Mouse (Mus musculus) layer of hippocampus, adult 2 months (tissue): ENCODE data around the gene Chrnb1. TPM values are rescaled to one million over a fixed set of nuclear protein-coding genes. Genes with fewer than 3 reads are reported as not detected.

Experiments
- DNase-seq, 2 experiments: peaks; one replicate each; pipeline ENCODE4 v3.0.0; 2022; ENCODE audit warnings: low spot score in 2 of 2
- H3K27ac ChIP-seq: fragments of 200-600 bp; 2 replicates; pipeline ENCODE4 v1.8.1; 2022
- H3K4me3 ChIP-seq: fragments of 200-600 bp; 2 replicates; pipeline ENCODE4 v1.8.1; 2022; ENCODE audit warnings: mild to moderate bottlenecking
- CTCF ChIP-seq: fragments of 200-600 bp; conservative IDR thresholded peaks from 2 replicates; pipeline ENCODE4 v1.8.1; 2022; ENCODE audit warnings: antibody characterized with exemption, mild to moderate bottlenecking, moderate library complexity
- total RNA-seq, 2 experiments: library from RNA; stranded (reverse); gene quantifications; 2 replicates each; pipeline ENCODE4 v1.2.3; 2021

Chrnb1 gene
- total RNA-seq, 2 experiments from 2014 or later, result 1.1 to 1.3 TPM

DNA sequence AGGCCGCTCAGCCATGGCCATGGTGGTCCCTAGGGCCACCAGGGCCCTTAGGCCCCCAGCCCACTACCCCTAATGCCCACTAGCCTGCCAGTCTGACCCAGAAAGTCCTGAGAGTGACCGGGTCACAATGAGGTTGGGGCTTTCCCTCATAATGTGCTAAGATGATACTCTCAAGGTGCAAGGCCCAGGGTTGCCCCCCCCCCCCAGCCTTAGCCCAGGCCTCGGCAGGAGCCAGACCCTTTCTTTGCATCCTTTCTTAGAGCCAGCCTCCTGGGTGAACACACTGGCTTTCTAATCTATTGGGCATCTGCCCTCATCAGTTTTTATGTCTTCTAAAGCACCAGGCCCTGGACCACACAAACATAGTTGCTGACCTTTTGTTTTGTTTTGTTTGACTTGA is 26.3 kb upstream of the Chrnb1 start, which contains the start of gene Spem1:
TSS of gene Spem1 (minus strand) at position 101 of the 400 bp plus-strand sequence.
- no peak for TF ChIP-seq CTCF
- no peak within 1 kb of the TSS for H3K4me3 ChIP-seq
- H3K27ac ChIP-seq, result no peak within 1 kb of the TSS
- DNase-seq, result no peak

DNA sequence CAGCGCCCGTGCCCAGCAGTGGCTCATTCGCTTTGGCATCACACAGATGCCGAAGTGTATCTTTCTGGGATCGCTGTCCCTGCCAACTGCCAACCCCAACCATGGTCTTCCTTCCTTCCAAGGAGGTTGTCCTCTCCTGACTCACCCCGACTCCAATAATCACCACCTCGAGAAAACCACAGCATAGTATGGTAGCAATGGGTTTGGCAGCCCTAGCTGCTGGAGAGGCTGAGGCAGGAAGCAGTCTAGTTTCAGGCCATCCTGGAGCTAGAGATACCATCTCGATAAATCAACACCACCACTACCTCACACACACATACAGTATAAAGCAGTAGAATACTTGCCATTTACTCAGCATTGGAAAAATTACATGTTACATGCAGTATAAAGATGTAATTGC is 23.1 kb upstream of the Chrnb1 start:
- H3K27ac ChIP-seq, result no peak overlapping the region
- no peak for TF ChIP-seq CTCF
- DNase-seq, result no peak
- H3K4me3 ChIP-seq, result no peak overlapping the region

DNA sequence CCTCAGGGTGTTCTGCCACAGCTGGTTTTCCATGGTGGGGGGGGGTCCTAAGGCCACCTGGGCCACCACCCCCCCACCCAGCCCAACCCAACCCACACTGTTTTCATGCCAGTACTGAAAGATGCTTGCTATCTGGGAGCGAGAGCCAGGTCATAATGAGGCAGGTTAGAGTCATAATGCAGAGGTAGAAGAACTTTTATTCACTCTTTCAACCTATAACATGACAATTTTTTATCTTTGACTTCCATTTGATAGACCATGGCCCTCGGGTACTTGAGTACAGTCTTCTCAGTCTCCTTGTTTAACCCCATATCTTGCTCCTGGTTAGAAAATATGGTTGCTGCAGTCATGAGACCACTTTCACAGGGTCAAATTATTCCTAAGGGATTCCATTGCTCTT is 22.6 kb upstream of the Chrnb1 start, which contains the start of gene Spem2:
TSS of gene Spem2 (minus strand) at position 101 of the 400 bp plus-strand sequence.
- no peak for DNase-seq
- Histone ChIP-seq H3K4me3 (no peak within 1 kb of the TSS), H3K27ac (no peak within 1 kb of the TSS)
- TF ChIP-seq CTCF, result no peak

DNA sequence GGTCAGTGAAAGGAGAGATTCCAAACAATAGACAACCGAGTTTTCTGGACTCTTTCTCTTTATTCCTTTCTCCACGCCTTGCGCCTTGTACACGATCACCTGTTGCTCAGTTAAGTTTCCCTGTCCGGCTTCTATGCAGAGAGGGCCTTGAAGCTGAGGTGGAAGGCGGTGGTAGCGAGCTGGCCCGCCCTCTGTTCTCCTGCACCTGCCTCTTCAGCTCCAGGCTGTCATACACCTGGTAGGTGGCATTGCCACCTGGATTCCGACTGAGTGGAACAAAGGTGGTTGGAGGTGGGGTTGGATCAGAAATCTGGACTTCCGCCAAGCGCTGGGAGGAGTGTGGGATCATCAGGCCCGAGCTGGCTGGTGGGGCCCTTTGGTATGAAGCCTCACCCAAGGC is 20.8 kb upstream of the Chrnb1 start:
- DNase-seq, result no peak
- no peak overlapping the region for H3K4me3 ChIP-seq
- no peak for TF ChIP-seq CTCF

DNA sequence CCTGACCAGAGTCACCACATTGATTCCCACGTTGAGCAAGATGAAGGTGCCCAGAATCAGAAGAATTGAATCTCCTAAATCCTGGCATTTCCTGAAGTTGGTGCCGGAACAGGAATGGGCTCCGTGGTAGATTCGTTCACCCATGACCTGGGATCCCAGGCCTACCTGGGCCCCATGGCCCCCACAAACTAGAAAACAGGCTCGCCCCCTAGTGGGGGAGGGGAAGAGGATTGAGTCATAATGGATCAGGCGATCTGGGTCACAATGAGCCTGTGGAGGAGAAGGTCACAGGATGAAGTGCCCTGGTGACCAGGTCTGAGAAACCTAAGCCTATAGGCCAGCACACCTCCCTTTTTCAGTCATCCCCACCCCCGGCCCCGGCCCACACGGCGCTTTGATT is 19.4 kb upstream of the Chrnb1 start, which contains the start of gene Gm39566:
TSS of gene Gm39566 (minus strand) at position 144 of the 400 bp plus-strand sequence.
- no peak within 1 kb of the TSS for H3K27ac ChIP-seq
- 0 out of 2 replicates have a peak, but pooled peaks have one; percentile 9 for TF ChIP-seq CTCF
- DNase-seq, result no peak
- no peak within 1 kb of the TSS for H3K4me3 ChIP-seq

More for the DNA sequence above, 20.8 kb upstream of the Chrnb1 start:
- H3K27ac ChIP-seq, result no peak overlapping the region

DNA sequence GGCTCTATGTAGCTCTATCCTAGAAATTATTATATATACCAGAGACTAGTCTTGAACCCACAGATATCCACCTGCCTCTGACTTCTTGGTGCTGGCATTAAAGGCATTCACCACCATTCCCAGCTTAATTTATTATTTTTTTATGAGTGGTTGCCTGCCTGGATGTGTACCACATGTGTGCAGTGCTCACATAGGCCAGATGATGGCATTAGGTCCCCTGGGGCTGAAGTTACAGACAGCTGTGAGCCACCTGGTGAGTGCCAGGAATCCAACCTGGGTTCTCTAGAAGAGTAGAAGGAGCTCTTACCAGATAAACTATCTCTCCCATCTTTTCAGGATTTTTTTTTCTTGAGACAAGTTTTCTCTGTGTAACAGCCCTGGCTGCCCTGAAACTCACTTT is 14.5 kb upstream of the Chrnb1 start:
- Histone ChIP-seq H3K4me3 (no peak overlapping the region), H3K27ac (no peak overlapping the region)
- no peak for TF ChIP-seq CTCF
- DNase-seq, result no peak

DNA sequence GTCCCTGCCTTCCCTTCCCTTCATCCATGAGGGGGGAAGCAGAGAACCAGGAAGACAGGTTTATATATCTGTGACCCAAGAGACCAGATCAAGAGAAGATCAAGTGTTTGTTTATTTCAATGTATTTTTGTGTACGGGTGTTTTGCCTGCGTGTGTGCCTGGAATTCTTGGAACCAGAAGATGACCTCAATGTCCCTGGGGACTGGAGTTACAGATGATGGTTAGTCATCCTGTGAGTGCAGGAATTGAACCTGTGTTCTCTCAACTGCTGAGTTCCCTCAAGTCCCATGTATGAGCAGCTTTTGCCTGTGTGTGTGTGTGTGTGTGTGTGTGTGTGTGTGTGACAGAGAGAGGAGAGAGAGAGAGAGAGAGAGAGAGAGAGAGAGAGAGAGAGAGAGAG is 11.9 kb upstream of the Chrnb1 start:
- Histone ChIP-seq H3K27ac (no peak overlapping the region), H3K4me3 (no peak overlapping the region)
- no peak for TF ChIP-seq CTCF
- no peak for DNase-seq

DNA sequence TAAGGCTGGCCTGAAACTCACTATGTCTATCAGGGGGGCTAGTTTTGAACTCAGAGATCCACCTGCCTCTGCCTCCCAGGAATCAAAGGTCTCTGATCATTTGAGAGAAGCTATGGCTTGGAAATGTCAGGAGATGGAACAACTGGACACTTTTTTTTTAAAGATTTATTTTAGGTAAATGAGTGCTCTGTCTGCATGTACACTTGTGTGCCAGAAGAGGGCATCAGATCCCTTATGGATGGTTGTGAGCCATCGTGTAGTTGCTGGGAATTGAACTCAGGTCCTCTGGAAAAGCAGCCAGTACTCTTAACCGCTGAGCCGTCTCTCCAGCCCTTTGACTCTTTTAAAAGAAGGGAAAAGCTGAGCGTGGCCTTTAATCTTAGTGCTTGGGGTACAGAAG is 10.6 kb upstream of the Chrnb1 start:
- peak; percentile 38 for TF ChIP-seq CTCF
- no peak overlapping the region for H3K4me3 ChIP-seq
- no peak overlapping the region for H3K27ac ChIP-seq
- DNase-seq, result no peak

DNA sequence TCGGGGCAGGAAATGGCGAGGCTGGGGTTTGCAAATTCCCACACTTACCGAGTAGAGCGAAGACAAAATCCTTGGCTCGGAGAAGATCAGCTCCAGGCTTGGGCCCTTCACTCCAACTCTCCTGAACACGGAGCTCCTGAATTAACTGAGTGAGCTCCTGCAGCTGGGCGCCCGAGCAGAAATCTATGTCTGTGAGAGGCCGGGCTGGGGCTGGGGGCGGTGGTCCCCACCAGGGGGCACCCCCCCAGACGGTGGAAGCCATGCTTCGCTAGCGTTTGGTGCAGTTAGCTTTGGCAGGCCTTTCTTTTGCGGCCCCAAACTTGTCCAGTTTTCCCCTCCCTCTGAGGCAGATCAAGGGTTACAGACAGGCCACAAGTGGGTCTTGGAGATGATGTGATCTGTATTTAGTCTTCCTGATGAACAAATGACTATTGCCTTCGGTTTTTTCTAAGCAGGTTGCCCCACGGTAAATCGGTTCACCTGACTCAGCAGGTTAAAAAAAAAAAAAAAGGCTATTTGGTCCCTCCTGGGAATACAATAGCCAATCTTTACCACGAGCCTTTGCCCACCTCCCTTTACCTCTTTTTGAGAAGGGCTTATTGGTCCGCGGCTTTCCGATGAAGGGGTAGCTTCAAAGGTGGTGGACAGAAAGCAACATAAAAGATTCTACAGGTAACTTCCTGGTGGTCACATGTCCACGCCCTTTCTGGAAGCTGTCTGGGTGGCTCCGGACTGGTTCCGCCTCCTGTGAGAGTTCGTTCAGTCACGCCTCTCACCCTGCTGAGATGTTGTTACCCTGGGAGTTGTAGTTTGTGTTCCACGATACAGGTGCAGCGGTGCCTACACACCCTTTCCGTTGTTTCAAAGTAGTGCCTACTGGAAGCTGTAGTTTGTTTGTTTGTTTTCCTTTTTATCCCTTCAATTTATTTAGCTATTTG is 9.5 kb upstream of the Chrnb1 start, which contains the start of gene Tmem102:
TSS of gene Tmem102 (minus strand) at position 653 of the 938 bp plus-strand sequence.
- Histone ChIP-seq H3K27ac (no peak within 1 kb of the TSS), H3K4me3 (no peak within 1 kb of the TSS; the same call in 1 of the 2 replicates)
- TF ChIP-seq CTCF, result no peak
- no peak for DNase-seq

DNA sequence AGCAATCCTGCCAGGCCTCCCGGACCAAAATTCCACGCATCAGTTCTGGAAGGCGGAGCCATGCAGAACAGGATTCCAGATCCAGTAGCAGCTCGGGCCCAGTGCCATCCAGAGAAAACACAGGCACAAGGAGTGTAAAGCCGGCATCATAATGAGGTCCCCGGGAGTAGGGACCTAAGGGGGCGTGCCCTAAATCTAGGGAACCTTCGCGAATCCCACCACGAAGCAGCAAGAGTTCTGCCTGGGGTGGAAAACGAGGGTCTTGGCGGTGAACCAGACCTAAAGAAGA is 8.9 kb upstream of the Chrnb1 start:
- no peak overlapping the region; the same call in 1 of the 2 replicates for H3K4me3 ChIP-seq
- no peak for DNase-seq
- H3K27ac ChIP-seq, result no peak overlapping the region
- TF ChIP-seq CTCF, result no peak

DNA sequence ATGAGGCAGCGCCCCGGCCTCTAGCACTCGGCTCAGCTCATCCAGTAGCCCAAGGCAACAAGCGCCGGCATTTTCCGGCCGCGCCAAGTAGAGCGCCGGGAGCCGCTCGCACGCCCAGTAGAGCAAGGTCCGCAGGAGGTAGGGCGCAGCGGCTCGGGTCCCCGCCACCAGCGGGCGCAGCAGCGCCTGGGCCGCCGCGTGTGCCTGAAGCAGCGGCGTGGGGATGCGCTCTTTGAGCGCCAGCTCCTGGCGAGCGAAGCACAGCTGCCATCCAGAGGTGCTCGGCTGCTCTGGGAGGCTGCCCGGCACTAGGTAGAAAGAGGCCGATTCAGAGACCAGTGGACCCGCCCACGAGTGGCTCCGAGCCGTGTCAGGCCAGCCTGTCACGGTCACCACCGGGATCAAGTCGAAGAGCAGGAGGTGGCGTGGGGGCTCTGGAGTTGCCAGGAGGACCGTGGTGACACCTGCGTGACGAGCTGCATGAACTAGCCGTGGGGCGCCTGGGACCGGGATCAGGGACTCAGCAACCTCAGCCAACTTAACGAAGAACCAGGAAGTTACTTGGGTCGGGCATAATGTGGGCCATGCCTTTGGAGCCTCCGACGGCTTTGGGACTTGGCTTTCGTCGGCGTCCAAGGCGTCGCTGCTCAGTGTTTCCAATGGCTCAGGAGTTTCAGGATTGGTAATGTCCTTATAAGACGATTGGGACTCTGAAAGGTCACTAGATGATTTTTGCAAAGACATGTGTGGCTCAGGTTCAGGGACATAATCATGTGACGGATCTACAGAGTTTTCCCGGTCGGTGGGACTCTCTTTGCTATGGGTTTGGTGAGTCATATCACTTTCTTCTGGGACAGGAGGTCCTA is 8.3 kb upstream of the Chrnb1 start:
- peak; percentile 85 for TF ChIP-seq CTCF
- peak; percentile 59 to 64 for DNase-seq
- Histone ChIP-seq H3K4me3 (peak overlapping the region; percentile 63), H3K27ac (peak overlapping the region; percentile 82)

DNA sequence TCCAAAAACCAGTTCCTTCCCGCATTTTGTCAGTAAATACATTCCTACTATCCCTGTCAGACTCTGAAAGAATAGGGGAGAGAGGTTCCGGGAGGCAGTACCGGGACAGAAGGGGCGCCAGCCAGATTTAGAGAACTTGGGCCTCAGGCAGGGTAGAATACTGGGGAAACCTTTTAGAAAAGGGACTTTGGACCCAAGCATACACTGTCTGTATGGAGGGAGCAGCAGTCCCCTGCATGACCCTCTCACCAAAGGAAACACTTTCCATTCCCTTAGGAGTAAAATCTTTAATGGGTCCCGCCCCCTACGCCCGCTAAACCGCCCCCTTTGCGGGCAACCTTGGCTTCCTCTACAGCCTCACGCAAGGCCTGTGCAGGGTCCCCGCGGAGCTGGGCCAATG is 7.6 kb upstream of the Chrnb1 start:
- no peak for DNase-seq
- Histone ChIP-seq H3K4me3 (peak overlapping the region; percentile 63), H3K27ac (peak overlapping the region; percentile 82)
- TF ChIP-seq CTCF, result no peak

DNA sequence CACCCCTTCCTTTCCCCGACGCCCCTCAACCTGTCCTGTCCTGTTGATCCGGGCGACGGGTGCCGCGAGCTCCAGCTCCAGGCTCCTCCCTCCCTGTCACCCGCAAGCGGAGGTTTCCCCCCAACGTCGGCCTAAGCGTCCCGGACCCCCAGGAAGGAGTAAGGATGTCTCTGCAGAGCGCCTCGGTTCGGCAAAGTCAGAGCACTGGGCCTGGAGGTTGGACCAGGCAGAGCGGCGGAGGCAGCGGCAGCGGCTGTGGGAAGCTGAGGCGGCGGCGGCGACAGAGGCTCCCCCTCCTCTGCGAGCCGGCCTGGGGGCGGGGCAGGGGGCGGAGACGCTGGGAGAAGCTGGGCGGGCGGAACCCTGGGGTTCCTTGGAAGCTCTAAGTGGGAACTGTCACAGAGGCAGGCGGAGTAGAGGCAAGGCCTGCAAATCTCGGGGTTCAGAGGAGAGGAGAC is 6.9 kb upstream of the Chrnb1 start:
- TF ChIP-seq CTCF, result no peak
- peak; percentile 80 to 83 for DNase-seq
- peak overlapping the region; percentile 63 for H3K4me3 ChIP-seq
- H3K27ac ChIP-seq, result peak overlapping the region; percentile 82
